Mouse (Mus musculus): Measurements from ENCODE around the gene Hnrnph2. TPM values are rescaled to one million over a fixed set of nuclear protein-coding genes. Genes with fewer than 3 reads are reported as not detected.

The Hnrnph2 gene
- polyA plus RNA-seq, 1 experiment from 2014 or later: 55.7 TPM

- TF ChIP-seq EP300 (IDR thresholded peaks at IDR 0.05; ENCODE audit: low read depth): no peak
- TF ChIP-seq CTCF (IDR thresholded peaks at IDR 0.05; ENCODE audit: low read depth): no peak
- Histone ChIP-seq H3K27ac (ENCODE audit: low read depth) (no peak overlapping the region), H3K36me3 (replicated peaks; ENCODE audit: insufficient read depth, low read length) (peaks cover 5% of the 10 kb centered on the region; the same call in 1 of the 2 replicates), H3K9ac (replicated peaks) (no peak overlapping the region), H3K4me3 (ENCODE audit: low read depth, low read length) (no peak overlapping the region), H3K4me2 (ENCODE audit: low read depth, low read length) (no peak overlapping the region), H3K27me3 (ENCODE audit: insufficient read depth, low read length) (no peaks in the 10 kb centered on the region), H3K9me3 (ENCODE audit: low read length) (no peaks in the 10 kb centered on the region), H3K4me1 (ENCODE audit: insufficient read depth) (no peaks in the 10 kb centered on the region)
- no peak for DNase-seq
- WGBS (ENCODE audit: insufficient replicate concordance): 79% methylated on average over 4 of the region's 4 CpGs
- no peak for ATAC-seq
Observed at GRCm38 (mm10) chrX:134588261-134588660, 12.7 kb upstream of the Hnrnph2 start.

GRCm38 (mm10) chrX:134588997-134589396 is 12.0 kb upstream of the Hnrnph2 start:
- Histone ChIP-seq H3K36me3 (replicated peaks; ENCODE audit: insufficient read depth, low read length) (peaks cover 5% of the 10 kb centered on the region; the same call in 1 of the 2 replicates), H3K27me3 (ENCODE audit: insufficient read depth, low read length) (no peaks in the 10 kb centered on the region), H3K4me3 (ENCODE audit: low read depth, low read length) (no peak overlapping the region), H3K9ac (replicated peaks) (no peak overlapping the region), H3K27ac (ENCODE audit: low read depth) (no peak overlapping the region), H3K9me3 (ENCODE audit: low read length) (no peaks in the 10 kb centered on the region), H3K4me1 (ENCODE audit: insufficient read depth) (no peaks in the 10 kb centered on the region), H3K4me2 (ENCODE audit: low read depth, low read length) (no peak overlapping the region)
- WGBS (ENCODE audit: insufficient replicate concordance): 68% methylated on average over 3 of the region's 3 CpGs
- DNase-seq (no peak), ATAC-seq (no peak)
- TF ChIP-seq CTCF (IDR thresholded peaks at IDR 0.05; ENCODE audit: low read depth): no peak
- TF ChIP-seq EP300 (IDR thresholded peaks at IDR 0.05; ENCODE audit: low read depth): no peak

- TF ChIP-seq EP300 (IDR thresholded peaks at IDR 0.05; ENCODE audit: low read depth): no peak
- no peak for TF ChIP-seq CTCF (IDR thresholded peaks at IDR 0.05; ENCODE audit: low read depth)
- WGBS (ENCODE audit: insufficient replicate concordance): 28% methylated on average over 5 of the region's 5 CpGs
Observed at GRCm38 (mm10) chrX:134589836-134590235, 11.1 kb upstream of the Hnrnph2 start.

GRCm38 (mm10) chrX:134599922-134600565 is 935 bp upstream of the Hnrnph2 start:
- no peaks in the 10 kb centered on the region for H3K9me3 ChIP-seq (ENCODE audit: low read length)
- ATAC-seq (no peak), DNase-seq (no peak)
- WGBS (ENCODE audit: insufficient replicate concordance): 20% methylated on average over 10 of the region's 10 CpGs
- 0 out of 2 replicates have a peak, but pooled peaks cover 2% of the 10 kb centered on the region for H3K4me1 ChIP-seq (ENCODE audit: insufficient read depth)
- peak overlapping the region; percentile 73 for H3K27ac ChIP-seq (ENCODE audit: low read depth)
- H3K27me3 ChIP-seq (ENCODE audit: insufficient read depth, low read length): no peaks in the 10 kb centered on the region
- H3K36me3 ChIP-seq (replicated peaks; ENCODE audit: insufficient read depth, low read length): 0 out of 2 replicates have a peak, but pooled peaks cover 4% of the 10 kb centered on the region
- TF ChIP-seq EP300 (IDR thresholded peaks at IDR 0.05; ENCODE audit: low read depth) (no peak), CTCF (IDR thresholded peaks at IDR 0.05; ENCODE audit: low read depth) (no peak)
- H3K4me3 ChIP-seq (ENCODE audit: low read depth, low read length): peak overlapping the region; percentile 74
- H3K4me2 ChIP-seq (ENCODE audit: low read depth, low read length): peak overlapping the region; percentile 61
- H3K9ac ChIP-seq (replicated peaks): peak overlapping the region; percentile 42

More at GRCm38 (mm10) chrX:134589836-134590235, 11.1 kb upstream of the Hnrnph2 start:
- DNase-seq (no peak), ATAC-seq (no peak)
- Histone ChIP-seq H3K4me1 (ENCODE audit: insufficient read depth) (no peaks in the 10 kb centered on the region), H3K9me3 (ENCODE audit: low read length) (no peaks in the 10 kb centered on the region), H3K9ac (replicated peaks) (no peak overlapping the region), H3K27ac (ENCODE audit: low read depth) (no peak overlapping the region), H3K36me3 (replicated peaks; ENCODE audit: insufficient read depth, low read length) (peaks cover 5% of the 10 kb centered on the region; the same call in 1 of the 2 replicates), H3K4me2 (ENCODE audit: low read depth, low read length) (no peak overlapping the region), H3K4me3 (ENCODE audit: low read depth, low read length) (no peak overlapping the region), H3K27me3 (ENCODE audit: insufficient read depth, low read length) (no peaks in the 10 kb centered on the region)

- Histone ChIP-seq H3K36me3 (replicated peaks; ENCODE audit: insufficient read depth, low read length) (0 out of 2 replicates have a peak, but pooled peaks cover 4% of the 10 kb centered on the region), H3K4me3 (ENCODE audit: low read depth, low read length) (peak overlapping the region; percentile 74), H3K9ac (replicated peaks) (peak overlapping the region; percentile 75), H3K9me3 (ENCODE audit: low read length) (no peaks in the 10 kb centered on the region), H3K27ac (ENCODE audit: low read depth) (peak overlapping the region; percentile 91), H3K27me3 (ENCODE audit: insufficient read depth, low read length) (no peaks in the 10 kb centered on the region), H3K4me1 (ENCODE audit: insufficient read depth) (0 out of 2 replicates have a peak, but pooled peaks cover 2% of the 10 kb centered on the region), H3K4me2 (ENCODE audit: low read depth, low read length) (peak overlapping the region; percentile 62)
- TF ChIP-seq EP300 (IDR thresholded peaks at IDR 0.05; ENCODE audit: low read depth) (no peak), CTCF (IDR thresholded peaks at IDR 0.05; ENCODE audit: low read depth) (no peak)
- WGBS (ENCODE audit: insufficient replicate concordance): 18% methylated on average over 38 of the region's 43 CpGs
- DNase-seq (no peak), ATAC-seq (peak; percentile 78)
Observed at GRCm38 (mm10) chrX:134601380-134602120, 571 bp downstream of the Hnrnph2 start.

GRCm38 (mm10) chrX:134609472-134609871 is 8.5 kb downstream of the Hnrnph2 start:
- no peaks in the 10 kb centered on the region for H3K9me3 ChIP-seq (ENCODE audit: low read length)
- H3K27me3 ChIP-seq (ENCODE audit: insufficient read depth, low read length): no peaks in the 10 kb centered on the region
- no peaks in the 10 kb centered on the region; the same call in 1 of the 2 replicates for H3K36me3 ChIP-seq (replicated peaks; ENCODE audit: insufficient read depth, low read length)
- H3K9ac ChIP-seq (replicated peaks): no peak overlapping the region
- H3K27ac ChIP-seq (ENCODE audit: low read depth): no peak overlapping the region
- no peak overlapping the region for H3K4me3 ChIP-seq (ENCODE audit: low read depth, low read length)
- 0 out of 2 replicates have a peak, but pooled peaks cover 2% of the 10 kb centered on the region for H3K4me1 ChIP-seq (ENCODE audit: insufficient read depth)
- DNase-seq (no peak), ATAC-seq (no peak)
- H3K4me2 ChIP-seq (ENCODE audit: low read depth, low read length): no peak overlapping the region
- 21% methylated on average over 4 of the region's 4 CpGs for WGBS (ENCODE audit: insufficient replicate concordance)
- TF ChIP-seq EP300 (IDR thresholded peaks at IDR 0.05; ENCODE audit: low read depth) (no peak), CTCF (IDR thresholded peaks at IDR 0.05; ENCODE audit: low read depth) (peak; percentile 54)
